Mouse (Mus musculus): ENCODE results near the gene Thegl. TPM values are rescaled to one million over a fixed set of nuclear protein-coding genes. Genes with fewer than 3 reads are reported as not detected.
A peak's percentile ranks its signal among the peaks of the same experiment; 100 is the strongest.
"Not testable (repeated sequence)": the region's sequence is repeated elsewhere in the genome, so short reads cannot be mapped to it uniquely, and the experiment has no call there.

The Thegl gene
- polyA plus RNA-seq, 1 experiment from 2014 or later, result not detected

- H3K27me3 ChIP-seq; H3K36me3 ChIP-seq; H3K4me3 ChIP-seq; ATAC-seq (replicated peaks; ENCODE audit: insufficient number of reproducible peaks, insufficient read depth, low FRiP score, low read depth); H3K9me3 ChIP-seq (replicated peaks); H3K9ac ChIP-seq: not testable (repeated sequence)
- Histone ChIP-seq H3K27ac (peak overlapping the region; percentile 16; the same call in 1 of the 2 replicates), H3K4me2 (0 out of 2 replicates have a peak overlapping the region, but pooled peaks have one; percentile 93), H3K4me1 (replicated peaks) (peaks cover 75% of the 10 kb centered on the region)
- WGBS, result 80% methylated on average over 3 of the region's 3 CpGs
Observed at GRCm38 (mm10) chr5:77096194-77096593, 80.4 kb downstream of the Thegl start.

GRCm38 (mm10) chr5:77097686-77098085 is 81.9 kb downstream of the Thegl start:
- no peaks in the 10 kb centered on the region for H3K9me3 ChIP-seq (replicated peaks)
- H3K4me2 ChIP-seq, result no peak overlapping the region
- no peak for ATAC-seq (replicated peaks; ENCODE audit: insufficient number of reproducible peaks, insufficient read depth, low FRiP score, low read depth)
- no peaks in the 10 kb centered on the region for H3K27me3 ChIP-seq
- peaks cover 5% of the 10 kb centered on the region; the same call in 1 of the 2 replicates for H3K36me3 ChIP-seq
- H3K4me1 ChIP-seq (replicated peaks), result peaks cover 65% of the 10 kb centered on the region
- no peak overlapping the region for H3K4me3 ChIP-seq
- no peak overlapping the region for H3K9ac ChIP-seq
- H3K27ac ChIP-seq, result peak overlapping the region; percentile 46
- 44% methylated on average over 6 of the region's 6 CpGs for WGBS

- Histone ChIP-seq H3K9me3 (replicated peaks) (no peaks in the 10 kb centered on the region), H3K27ac (peak overlapping the region; percentile 17; the same call in 1 of the 2 replicates)
- 73% methylated on average over 3 of the region's 3 CpGs for WGBS
Observed at GRCm38 (mm10) chr5:77098874-77099273, 83.1 kb downstream of the Thegl start.

GRCm38 (mm10) chr5:77099317-77099996 is 83.6 kb downstream of the Thegl start:
- Histone ChIP-seq H3K27ac (peak overlapping the region; percentile 17; the same call in 1 of the 2 replicates), H3K27me3 (no peaks in the 10 kb centered on the region), H3K9me3 (replicated peaks) (no peaks in the 10 kb centered on the region), H3K4me2 (no peak overlapping the region), H3K4me3 (no peak overlapping the region), H3K4me1 (replicated peaks) (peaks cover 61% of the 10 kb centered on the region), H3K9ac (no peak overlapping the region), H3K36me3 (peaks cover 8% of the 10 kb centered on the region; the same call in 1 of the 2 replicates)
- ATAC-seq (replicated peaks; ENCODE audit: insufficient number of reproducible peaks, insufficient read depth, low FRiP score, low read depth), result no peak
- WGBS, result 33% methylated on average over 11 of the region's 11 CpGs

More at GRCm38 (mm10) chr5:77098874-77099273, 83.1 kb downstream of the Thegl start:
- no peaks in the 10 kb centered on the region for H3K27me3 ChIP-seq
- peaks cover 8% of the 10 kb centered on the region; the same call in 1 of the 2 replicates for H3K36me3 ChIP-seq
- ATAC-seq (replicated peaks; ENCODE audit: insufficient number of reproducible peaks, insufficient read depth, low FRiP score, low read depth), result no peak
- no peak overlapping the region for H3K4me2 ChIP-seq
- H3K4me3 ChIP-seq, result no peak overlapping the region
- peaks cover 64% of the 10 kb centered on the region for H3K4me1 ChIP-seq (replicated peaks)
- H3K9ac ChIP-seq, result no peak overlapping the region

GRCm38 (mm10) chr5:77099997-77100380 is 84.2 kb downstream of the Thegl start:
- WGBS, result 67% methylated on average over 6 of the region's 6 CpGs
- H3K9me3 ChIP-seq (replicated peaks), result no peaks in the 10 kb centered on the region
- no peak for ATAC-seq (replicated peaks; ENCODE audit: insufficient number of reproducible peaks, insufficient read depth, low FRiP score, low read depth)
- H3K4me3 ChIP-seq, result no peak overlapping the region
- H3K36me3 ChIP-seq, result peaks cover 8% of the 10 kb centered on the region; the same call in 1 of the 2 replicates
- H3K4me1 ChIP-seq (replicated peaks), result peaks cover 61% of the 10 kb centered on the region
- H3K27ac ChIP-seq, result peak overlapping the region; percentile 17; the same call in 1 of the 2 replicates
- no peak overlapping the region for H3K4me2 ChIP-seq
- no peaks in the 10 kb centered on the region for H3K27me3 ChIP-seq
- no peak overlapping the region for H3K9ac ChIP-seq

- Histone ChIP-seq H3K27ac (0 out of 2 replicates have a peak overlapping the region, but pooled peaks have one; percentile 3), H3K4me1 (replicated peaks) (peaks cover 63% of the 10 kb centered on the region), H3K4me2 (no peak overlapping the region), H3K36me3 (peaks cover 8% of the 10 kb centered on the region; the same call in 1 of the 2 replicates), H3K9me3 (replicated peaks) (no peaks in the 10 kb centered on the region), H3K9ac (no peak overlapping the region), H3K27me3 (no peaks in the 10 kb centered on the region), H3K4me3 (no peak overlapping the region)
- 78% methylated on average over 6 of the region's 6 CpGs for WGBS
- no peak for ATAC-seq (replicated peaks; ENCODE audit: insufficient number of reproducible peaks, insufficient read depth, low FRiP score, low read depth)
Observed at GRCm38 (mm10) chr5:77100691-77101090, 84.9 kb downstream of the Thegl start.

GRCm38 (mm10) chr5:77102522-77103365 is 86.9 kb downstream of the Thegl start:
- no peak overlapping the region for H3K4me2 ChIP-seq
- peak overlapping the region; percentile 15; the same call in 1 of the 2 replicates for H3K27ac ChIP-seq
- H3K4me3 ChIP-seq, result no peak overlapping the region
- H3K4me1 ChIP-seq (replicated peaks), result peaks cover 50% of the 10 kb centered on the region
- peaks cover 8% of the 10 kb centered on the region; the same call in 1 of the 2 replicates for H3K36me3 ChIP-seq
- H3K9ac ChIP-seq, result no peak overlapping the region
- WGBS, result 78% methylated on average over 15 of the region's 15 CpGs
- H3K27me3 ChIP-seq, result no peaks in the 10 kb centered on the region
- no peaks in the 10 kb centered on the region for H3K9me3 ChIP-seq (replicated peaks)
- no peak for ATAC-seq (replicated peaks; ENCODE audit: insufficient number of reproducible peaks, insufficient read depth, low FRiP score, low read depth)

- ATAC-seq (replicated peaks; ENCODE audit: insufficient number of reproducible peaks, insufficient read depth, low FRiP score, low read depth), result no peak
- Histone ChIP-seq H3K36me3 (peaks cover 13% of the 10 kb centered on the region; the same call in 1 of the 2 replicates), H3K4me2 (no peak overlapping the region), H3K27ac (no peak overlapping the region), H3K4me3 (no peak overlapping the region), H3K9me3 (replicated peaks) (no peaks in the 10 kb centered on the region), H3K27me3 (no peaks in the 10 kb centered on the region), H3K4me1 (replicated peaks) (peaks cover 40% of the 10 kb centered on the region), H3K9ac (no peak overlapping the region)
- 87% methylated on average over 11 of the region's 11 CpGs for WGBS
Observed at GRCm38 (mm10) chr5:77107146-77107822, 91.5 kb downstream of the Thegl start.

- H3K36me3 ChIP-seq, result 0 out of 2 replicates have a peak, but pooled peaks cover 8% of the 10 kb centered on the region
- no peak overlapping the region for H3K27ac ChIP-seq
- no peak overlapping the region for H3K9ac ChIP-seq
- no peak overlapping the region for H3K4me3 ChIP-seq
- H3K4me1 ChIP-seq (replicated peaks), result peaks cover 32% of the 10 kb centered on the region
- no peak overlapping the region for H3K4me2 ChIP-seq
- H3K27me3 ChIP-seq, result no peaks in the 10 kb centered on the region
- ATAC-seq (replicated peaks; ENCODE audit: insufficient number of reproducible peaks, insufficient read depth, low FRiP score, low read depth), result no peak
- 92% methylated on average over 6 of the region's 6 CpGs for WGBS
- no peaks in the 10 kb centered on the region for H3K9me3 ChIP-seq (replicated peaks)
Observed at GRCm38 (mm10) chr5:77108806-77109205, 93.0 kb downstream of the Thegl start.

- ATAC-seq (replicated peaks; ENCODE audit: insufficient number of reproducible peaks, insufficient read depth, low FRiP score, low read depth), result no peak
- no peak overlapping the region for H3K4me2 ChIP-seq
- no peaks in the 10 kb centered on the region for H3K9me3 ChIP-seq (replicated peaks)
- 78% methylated on average over 2 of the region's 2 CpGs for WGBS
- H3K36me3 ChIP-seq, result 0 out of 2 replicates have a peak, but pooled peaks cover 8% of the 10 kb centered on the region
- no peak overlapping the region for H3K4me3 ChIP-seq
- H3K9ac ChIP-seq, result no peak overlapping the region
- peaks cover 27% of the 10 kb centered on the region for H3K4me1 ChIP-seq (replicated peaks)
- no peaks in the 10 kb centered on the region for H3K27me3 ChIP-seq
- H3K27ac ChIP-seq, result no peak overlapping the region
Observed at GRCm38 (mm10) chr5:77109814-77110213, 94.0 kb downstream of the Thegl start.
